Mouse (Mus musculus) intestine, embryonic 16.5 days (tissue): ENCODE results near the gene 2300009A05Rik. TPM values are rescaled to one million over a fixed set of nuclear protein-coding genes. Genes with fewer than 3 reads are reported as not detected.

Experiments used
- ATAC-seq: fragments of 200-750 bp; cut with Nextera tagmentation; 2 replicates; pipeline ENCODE4 v1.8.0; 2017; ENCODE audit warnings: moderate TSS enrichment, moderate library complexity
- H3K27ac ChIP-seq: fragments of 300-500 bp; sonication (generic); 2 replicates; pipeline ENCODE4 v1.5.1; 2014; ENCODE audit warnings: mild to moderate bottlenecking, low read length
- H3K27me3 ChIP-seq: fragments of 300-500 bp; sonication (generic); replicated peaks from 2 replicates; pipeline ENCODE4 v1.6.1; 2014; ENCODE audit warnings: low read length, control low read depth, mixed read lengths; ENCODE audit not compliant: control insufficient read depth, insufficient read depth
- H3K36me3 ChIP-seq: fragments of 300-500 bp; sonication (generic); 2 replicates; pipeline ENCODE4 v1.6.1; 2014; ENCODE audit warnings: low read length, control low read depth; ENCODE audit not compliant: control insufficient read depth, insufficient read depth
- H3K4me1 ChIP-seq: fragments of 300-500 bp; sonication (generic); 2 replicates; pipeline ENCODE4 v1.6.1; 2014; ENCODE audit warnings: low read length, control low read depth, mixed read lengths; ENCODE audit not compliant: control insufficient read depth, insufficient read depth
- H3K4me2 ChIP-seq: fragments of 300-500 bp; sonication (generic); 2 replicates; pipeline ENCODE4 v1.6.1; 2014; ENCODE audit warnings: low read depth, low read length, control low read depth
- H3K4me3 ChIP-seq: fragments of 300-500 bp; sonication (generic); 2 replicates; pipeline ENCODE4 v1.5.1; 2014; ENCODE audit warnings: mild to moderate bottlenecking, low read length
- H3K9ac ChIP-seq: fragments of 300-500 bp; sonication (generic); 2 replicates; pipeline ENCODE4 v1.6.1; 2014; ENCODE audit warnings: low read depth, low read length
- H3K9me3 ChIP-seq: fragments of 300-500 bp; sonication (generic); 2 replicates; pipeline ENCODE4 v1.6.1; 2016; ENCODE audit warnings: low read length, control low read depth; ENCODE audit not compliant: control insufficient read depth
- WGBS: fragments of 180-500 bp; shearing (Covaris S2); extraction: QIAGEN DNeasy Blood & Tissue Kit; methylation state at CpG from one replicate; pipeline ENCODE4 v1.1.7; 2014; 5-methylcytosine and 5-hydroxymethylcytosine counted together
- polyA plus RNA-seq: library from polyadenylated mRNA; unstranded; fragments of >200 nt; fragmentation: Nextera tagmentation; extraction: Ambion mirVana; gene quantifications from 2 replicates; pipeline ENCODE4 v1.2.1, GENCODE M21; 2015

Gene 2300009A05Rik
- polyA plus RNA-seq, 1 experiment from 2014 or later: 49.5 TPM

GRCm38 (mm10) chr9:63382761-63383160, 16.3 kb downstream of the 2300009A05Rik start:
- Histone ChIP-seq H3K4me3 (no peak overlapping the region), H3K4me1 (peaks cover 3% of the 10 kb centered on the region), H3K36me3 (no peaks in the 10 kb centered on the region), H3K27ac (no peak overlapping the region), H3K4me2 (no peak overlapping the region), H3K9me3 (no peaks in the 10 kb centered on the region), H3K9ac (no peak overlapping the region), H3K27me3 (no peaks in the 10 kb centered on the region)
- ATAC-seq: no peak
- WGBS: 92% methylated on average over 4 of the region's 4 CpGs

- no peaks in the 10 kb centered on the region for H3K9me3 ChIP-seq
- peaks cover 12% of the 10 kb centered on the region for H3K4me1 ChIP-seq
- no peak for ATAC-seq
- H3K9ac ChIP-seq: no peak overlapping the region
- no peaks in the 10 kb centered on the region for H3K27me3 ChIP-seq
- 80% methylated on average over 3 of the region's 3 CpGs for WGBS
- no peak overlapping the region for H3K4me2 ChIP-seq
- no peaks in the 10 kb centered on the region for H3K36me3 ChIP-seq
- no peak overlapping the region for H3K4me3 ChIP-seq
- H3K27ac ChIP-seq: no peak overlapping the region
Observed at GRCm38 (mm10) chr9:63380326-63380725, 18.7 kb downstream of the 2300009A05Rik start.

- Histone ChIP-seq H3K4me3 (peak overlapping the region; percentile 83), H3K9ac (peak overlapping the region; percentile 96), H3K27me3 (no peaks in the 10 kb centered on the region), H3K9me3 (no peaks in the 10 kb centered on the region), H3K4me1 (peaks cover 19% of the 10 kb centered on the region), H3K4me2 (peak overlapping the region; percentile 64), H3K27ac (peak overlapping the region; percentile 89; the same call in 1 of the 2 replicates), H3K36me3 (no peaks in the 10 kb centered on the region)
- 16% methylated on average over 8 of the region's 8 CpGs for WGBS
- ATAC-seq: no peak
Observed at GRCm38 (mm10) chr9:63378174-63378573, 20.9 kb downstream of the 2300009A05Rik start.

GRCm38 (mm10) chr9:63377270-63378142, 21.5 kb downstream of the 2300009A05Rik start, which contains the start of gene Map2k5:
TSS of gene Map2k5 (minus strand) at chr9:63377902.
- WGBS: under 1% methylated on average over 58 of the region's 58 CpGs
- no peaks in the 10 kb centered on the region for H3K36me3 ChIP-seq
- peak within 1 kb of the TSS; percentile 89 for H3K27ac ChIP-seq
- no peaks in the 10 kb centered on the region for H3K9me3 ChIP-seq
- peaks cover 19% of the 10 kb centered on the region for H3K4me1 ChIP-seq
- H3K4me3 ChIP-seq: peak within 1 kb of the TSS; percentile 83
- H3K9ac ChIP-seq: peak within 1 kb of the TSS; percentile 96
- ATAC-seq: peak; percentile 97
- peak within 1 kb of the TSS; percentile 73 for H3K4me2 ChIP-seq
- H3K27me3 ChIP-seq: no peaks in the 10 kb centered on the region

GRCm38 (mm10) chr9:63373315-63373714, 25.7 kb downstream of the 2300009A05Rik start:
- H3K36me3 ChIP-seq: no peaks in the 10 kb centered on the region
- ATAC-seq: no peak
- no peaks in the 10 kb centered on the region for H3K9me3 ChIP-seq
- no peak overlapping the region for H3K4me3 ChIP-seq
- H3K4me1 ChIP-seq: peaks cover 18% of the 10 kb centered on the region
- no peak overlapping the region for H3K9ac ChIP-seq
- no peak overlapping the region for H3K27ac ChIP-seq
- no peaks in the 10 kb centered on the region for H3K27me3 ChIP-seq
- no peak overlapping the region for H3K4me2 ChIP-seq
- WGBS: 67% methylated on average over 2 of the region's 2 CpGs

- Histone ChIP-seq H3K9me3 (no peaks in the 10 kb centered on the region), H3K36me3 (no peaks in the 10 kb centered on the region)
Observed at GRCm38 (mm10) chr9:63372541-63372940, 26.5 kb downstream of the 2300009A05Rik start.

DNA sequence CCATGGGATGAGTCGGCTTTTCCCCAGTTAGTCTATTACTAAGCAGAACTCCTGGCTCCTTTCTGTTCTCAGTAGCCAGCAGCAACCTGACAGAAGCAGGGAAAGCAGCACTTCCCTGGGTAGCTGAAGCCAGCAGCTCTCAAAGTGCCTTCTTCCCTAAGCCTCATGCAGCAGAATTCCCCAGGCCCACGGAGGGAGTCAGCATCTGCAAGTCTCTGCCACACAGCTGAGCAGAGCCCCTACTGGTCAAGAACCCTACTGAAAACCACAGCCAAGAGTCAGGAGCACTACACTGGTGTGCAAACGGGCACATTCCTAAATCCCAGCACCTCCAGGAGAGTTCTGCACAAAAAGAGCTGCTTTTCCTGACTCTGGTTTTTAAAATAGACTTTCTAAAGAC, 38.6 kb downstream of the 2300009A05Rik start:
- H3K27me3 ChIP-seq: no peaks in the 10 kb centered on the region
- H3K9ac ChIP-seq: no peak overlapping the region
- H3K36me3 ChIP-seq: 0 out of 2 replicates have a peak, but pooled peaks cover 4% of the 10 kb centered on the region
- ATAC-seq: no peak
- 51% methylated on average over 3 of the region's 3 CpGs for WGBS
- no peak overlapping the region for H3K4me3 ChIP-seq
- H3K4me2 ChIP-seq: no peak overlapping the region
- H3K4me1 ChIP-seq: no peaks in the 10 kb centered on the region
- no peaks in the 10 kb centered on the region; the same call in 1 of the 2 replicates for H3K9me3 ChIP-seq
- no peak overlapping the region for H3K27ac ChIP-seq

More at GRCm38 (mm10) chr9:63372541-63372940, 26.5 kb downstream of the 2300009A05Rik start:
- 80% methylated on average over 8 of the region's 8 CpGs for WGBS
- no peak overlapping the region for H3K9ac ChIP-seq
- no peak overlapping the region for H3K4me2 ChIP-seq
- no peak overlapping the region for H3K27ac ChIP-seq
- ATAC-seq: no peak
- no peak overlapping the region for H3K4me3 ChIP-seq
- peaks cover 16% of the 10 kb centered on the region for H3K4me1 ChIP-seq
- H3K27me3 ChIP-seq: no peaks in the 10 kb centered on the region

- H3K9me3 ChIP-seq: no peaks in the 10 kb centered on the region
- H3K4me1 ChIP-seq: peaks cover 1% of the 10 kb centered on the region; the same call in 1 of the 2 replicates
- no peak overlapping the region for H3K4me3 ChIP-seq
- H3K27ac ChIP-seq: no peak overlapping the region
- WGBS: 86% methylated on average over 5 of the region's 5 CpGs
- no peak overlapping the region for H3K4me2 ChIP-seq
- no peaks in the 10 kb centered on the region for H3K36me3 ChIP-seq
- no peaks in the 10 kb centered on the region for H3K27me3 ChIP-seq
- no peak overlapping the region for H3K9ac ChIP-seq
- no peak for ATAC-seq
Observed at GRCm38 (mm10) chr9:63359016-63359415, 40.0 kb downstream of the 2300009A05Rik start.

- ATAC-seq: no peak
- Histone ChIP-seq H3K36me3 (no peaks in the 10 kb centered on the region), H3K4me2 (no peak overlapping the region), H3K9me3 (no peaks in the 10 kb centered on the region), H3K4me1 (peaks cover 2% of the 10 kb centered on the region; the same call in 1 of the 2 replicates), H3K4me3 (no peak overlapping the region), H3K9ac (no peak overlapping the region), H3K27ac (no peak overlapping the region), H3K27me3 (no peaks in the 10 kb centered on the region)
- 78% methylated on average over 4 of the region's 4 CpGs for WGBS
Observed at GRCm38 (mm10) chr9:63356721-63357120, 42.3 kb downstream of the 2300009A05Rik start.
